Mouse (Mus musculus) hindlimb bud, embryonic 11.5 days (tissue): ENCODE data around the gene Kcnip1.

Source experiments
- DNase-seq: peaks from one replicate; pipeline ENCODE4 v3.0.0-alpha.2; 2012; ENCODE audit warnings: low read depth, low spot score; ENCODE audit errors: extremely low spot score

Gene Kcnip1

DNA sequence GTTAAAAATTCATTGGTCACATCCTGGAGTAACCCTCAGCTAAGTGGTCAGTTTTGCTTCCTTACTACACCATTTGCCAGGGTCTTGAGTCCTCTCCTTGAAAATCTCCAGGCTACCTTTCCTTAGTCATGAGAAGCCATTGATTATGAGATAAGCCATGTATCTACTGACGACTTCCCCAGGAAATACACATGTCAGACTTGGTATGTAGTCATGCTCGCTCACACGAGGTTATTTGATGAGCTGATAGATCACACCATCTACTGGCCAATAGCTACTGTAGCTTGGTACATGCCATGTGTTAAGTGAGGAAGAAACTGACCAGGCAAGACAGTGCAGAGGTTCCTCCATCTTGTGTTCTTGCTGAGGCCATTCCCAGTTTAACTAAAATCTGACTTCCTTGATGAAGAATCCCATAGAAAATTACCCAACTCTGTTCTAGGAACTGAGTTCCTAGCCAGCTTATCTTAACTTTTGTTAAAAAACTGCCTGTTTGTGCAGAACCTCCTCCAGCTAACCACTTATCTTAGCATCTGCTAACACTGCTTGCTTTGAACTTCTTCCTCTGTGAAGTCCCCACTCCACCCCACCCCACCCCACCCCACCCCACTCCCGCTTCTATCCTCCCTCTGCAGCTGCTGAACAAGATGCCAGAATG is 53.4 kb downstream of the Kcnip1 start:
- DNase-seq: no peak

DNA sequence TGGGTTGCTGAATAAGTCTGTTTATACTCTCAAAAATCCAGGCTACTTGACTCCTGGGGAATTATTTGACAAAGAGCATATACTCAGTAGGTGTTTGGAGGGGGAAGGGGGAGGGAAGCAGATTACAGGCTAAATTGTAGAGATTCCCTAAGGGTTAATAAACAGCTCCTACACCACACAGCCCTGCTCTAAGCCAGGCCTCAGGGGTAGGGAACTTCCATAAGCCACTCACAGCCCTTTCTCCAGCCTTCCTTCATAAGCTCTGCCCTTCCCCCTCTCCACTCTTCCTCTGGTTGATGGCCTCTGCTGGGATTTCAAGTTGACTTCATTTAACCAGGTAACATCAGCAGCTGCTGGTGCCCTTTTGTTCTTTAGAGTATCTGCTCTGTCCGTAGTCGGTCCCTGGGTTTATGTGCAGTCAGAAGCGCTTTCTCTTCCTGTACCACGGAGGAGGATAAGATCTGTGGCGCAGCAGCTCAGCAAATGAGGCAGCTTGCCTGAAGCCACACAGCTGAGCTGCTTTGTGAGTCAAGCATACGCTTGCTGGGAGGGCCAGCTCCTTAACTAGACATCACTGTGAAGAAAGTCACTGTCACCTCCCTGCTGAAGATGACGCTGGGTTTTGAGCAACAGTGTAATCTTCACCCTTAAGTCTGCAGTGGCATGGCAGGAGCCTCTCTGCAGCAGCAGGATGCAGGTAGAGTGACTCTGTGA is 54.2 kb downstream of the Kcnip1 start:
- DNase-seq: no peak

DNA sequence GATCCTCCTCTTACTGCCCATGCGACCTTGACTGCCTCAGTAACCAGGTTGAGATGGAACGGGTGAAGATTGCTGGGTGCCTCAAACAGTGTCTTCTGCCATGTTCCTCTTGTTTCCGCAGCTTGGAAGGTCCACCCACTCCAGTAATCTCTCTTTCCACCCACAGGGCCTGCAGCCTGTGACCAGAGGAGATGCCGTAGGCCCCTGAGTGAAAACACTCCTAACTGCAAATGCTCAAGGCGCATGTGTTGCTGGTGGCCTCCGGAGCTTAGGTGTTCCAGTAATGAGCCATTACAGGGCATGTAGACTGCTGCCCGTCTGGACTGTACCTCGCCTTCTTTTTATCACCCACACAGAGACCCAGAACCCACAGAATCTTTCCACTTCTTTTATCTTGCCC is 55.3 kb downstream of the Kcnip1 start:
- DNase-seq: no peak

DNA sequence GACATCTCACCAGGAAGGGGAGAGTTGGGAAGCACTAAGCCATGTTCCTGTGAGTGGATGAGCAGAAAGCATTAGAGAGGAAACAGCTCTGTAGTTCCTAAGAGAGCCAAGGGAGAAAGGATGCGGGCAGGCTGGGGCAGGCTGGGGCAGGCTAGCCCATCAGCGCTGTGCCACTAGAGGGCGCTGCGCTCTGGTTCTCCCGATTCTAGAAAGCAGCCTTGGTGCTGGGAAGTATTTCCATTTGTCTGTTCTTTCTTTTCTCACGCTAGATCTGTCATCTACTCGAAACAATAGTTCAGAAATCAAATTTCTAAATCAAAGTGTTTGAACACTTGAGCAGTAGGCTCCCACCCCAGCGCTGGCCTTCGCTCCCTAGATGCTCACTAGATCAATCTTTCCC is 58.7 kb downstream of the Kcnip1 start:
- no peak for DNase-seq

DNA sequence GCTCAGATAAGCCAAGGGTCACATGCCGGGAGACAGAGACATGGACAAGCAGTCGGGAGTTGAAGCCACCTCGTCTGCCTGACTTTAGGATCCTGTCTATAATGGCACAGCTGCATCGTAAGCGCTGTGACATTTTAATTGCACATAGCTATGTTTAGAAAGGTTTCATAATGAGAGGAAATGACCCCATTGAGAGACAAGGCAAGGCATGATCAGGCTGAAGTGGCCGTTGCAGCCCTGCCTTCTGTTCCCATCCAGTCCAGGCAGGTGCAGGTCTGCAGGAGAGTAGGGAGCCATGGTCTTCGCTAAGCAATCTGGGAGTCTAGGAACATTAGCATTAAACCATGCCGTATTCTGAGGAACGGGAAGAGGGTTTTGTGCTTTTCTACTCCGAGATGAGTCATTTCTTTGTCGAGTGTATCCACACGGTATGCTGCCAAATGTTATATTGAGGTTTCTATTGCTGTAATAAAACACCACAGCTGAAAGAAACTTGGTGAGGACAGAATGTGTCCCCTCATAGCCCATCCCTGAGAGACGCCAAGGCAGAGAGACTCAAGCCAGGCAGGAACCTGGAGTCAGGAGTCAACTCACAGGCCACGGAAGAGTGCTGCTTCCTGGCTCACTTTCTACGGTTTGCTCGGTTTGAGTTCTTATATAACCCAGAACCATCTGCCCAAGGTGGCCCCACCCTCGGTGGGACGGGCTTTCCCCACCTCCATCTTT is 60.4 kb downstream of the Kcnip1 start:
- no peak for DNase-seq

DNA sequence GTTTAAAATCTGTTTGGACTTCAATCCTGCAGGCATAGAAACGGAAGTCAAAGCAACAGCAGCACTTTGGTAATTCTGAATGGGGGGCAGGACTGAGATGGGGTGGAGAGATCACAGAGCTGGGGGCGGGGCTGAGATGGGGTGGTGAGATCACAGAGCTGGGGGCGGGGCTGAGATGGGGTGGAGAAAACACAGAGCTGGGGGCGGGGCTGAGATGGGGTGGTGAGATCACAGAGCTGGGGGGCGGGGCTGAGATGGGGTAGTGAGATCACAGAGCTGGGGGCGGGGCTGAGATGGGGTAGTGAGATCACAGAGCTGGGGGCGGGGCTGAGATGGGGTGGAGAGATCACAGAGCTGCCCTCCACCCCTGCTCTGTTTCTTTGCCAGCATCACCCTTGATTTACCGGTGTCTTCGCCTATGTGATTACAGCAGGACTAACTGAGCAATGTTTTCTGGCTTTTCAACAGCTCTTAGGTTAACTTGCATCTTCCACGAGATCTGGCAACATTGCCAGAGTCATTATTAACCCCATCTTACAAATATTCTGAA is 61.0 kb downstream of the Kcnip1 start:
- no peak for DNase-seq

DNA sequence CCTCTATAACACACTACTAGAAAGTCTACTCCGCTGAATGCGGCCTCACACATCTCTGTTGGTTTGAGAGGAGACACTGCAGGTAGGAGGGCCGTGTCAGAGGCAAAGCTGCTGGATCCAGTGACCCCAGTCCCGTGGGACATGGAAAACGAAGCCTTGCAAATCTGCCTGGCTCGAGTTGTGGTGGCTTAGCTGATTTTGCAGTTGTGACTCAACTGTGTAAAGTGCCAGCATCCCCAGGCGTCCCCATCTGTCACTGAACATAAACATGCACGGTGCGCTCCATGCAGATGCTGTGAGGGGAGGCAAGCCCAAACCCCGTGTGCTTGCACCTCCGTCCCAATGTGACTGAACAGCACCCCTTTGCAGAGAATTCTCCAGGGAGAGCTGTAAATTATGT is 63.5 kb downstream of the Kcnip1 start:
- DNase-seq: no peak

DNA sequence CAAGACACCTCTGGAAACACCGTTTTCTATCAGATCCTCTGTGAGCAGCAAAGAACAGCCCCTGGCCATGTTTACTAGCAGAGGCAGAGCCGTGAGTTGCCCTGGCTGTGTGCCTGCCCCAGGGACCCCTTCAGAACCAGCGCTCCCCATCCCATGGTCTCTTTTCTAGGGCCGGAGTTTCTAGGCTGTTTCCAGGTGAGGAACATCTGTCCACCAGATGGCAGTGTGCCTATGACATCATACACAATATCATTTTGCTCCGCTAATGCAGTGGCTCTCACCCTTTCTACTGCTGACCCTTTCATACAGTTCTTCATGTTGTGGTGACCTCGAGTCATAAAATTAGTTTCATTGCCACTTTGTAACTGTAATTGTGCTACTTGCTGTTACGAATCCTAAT is 64.3 kb downstream of the Kcnip1 start:
- DNase-seq: peak; percentile 47

DNA sequence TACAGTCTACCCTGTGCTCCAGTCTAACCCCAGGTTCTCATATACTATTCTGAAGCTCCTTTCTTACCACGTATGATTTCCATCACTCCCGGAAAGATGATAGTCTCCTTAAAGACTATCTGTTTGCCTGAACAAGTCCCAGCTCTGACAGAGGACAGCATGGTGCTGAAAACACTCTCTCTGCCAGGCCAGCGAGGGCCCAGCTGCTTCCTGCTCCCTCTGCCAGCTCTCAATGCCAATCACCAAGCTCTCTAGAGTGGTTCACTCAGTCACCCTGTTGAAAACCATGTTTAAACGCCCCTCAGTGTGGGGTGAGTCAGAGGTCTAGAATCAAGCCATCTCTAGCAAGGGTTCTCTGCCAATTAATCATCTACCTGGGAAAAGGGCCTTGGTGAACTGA is 65.1 kb downstream of the Kcnip1 start:
- DNase-seq: no peak

DNA sequence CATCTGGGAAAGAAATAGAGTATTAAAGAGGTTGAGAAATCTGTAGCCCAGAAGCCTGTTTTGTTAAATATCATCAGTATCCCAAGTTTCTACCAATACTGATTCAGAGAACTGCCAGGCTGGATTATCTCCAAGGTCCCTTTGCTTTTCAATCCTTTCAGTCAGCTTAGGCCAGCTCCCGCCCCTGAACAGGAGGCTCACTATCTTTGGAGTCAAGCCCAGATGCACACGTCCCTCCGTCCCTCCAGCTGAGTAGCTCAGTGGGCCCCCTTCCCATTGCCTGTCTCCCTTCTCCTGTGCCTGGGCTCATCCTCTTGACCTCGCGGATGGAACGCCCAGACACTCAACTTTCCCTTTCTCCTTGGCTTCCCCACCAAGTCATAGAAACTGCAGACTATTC is 65.6 kb downstream of the Kcnip1 start:
- no peak for DNase-seq

DNA sequence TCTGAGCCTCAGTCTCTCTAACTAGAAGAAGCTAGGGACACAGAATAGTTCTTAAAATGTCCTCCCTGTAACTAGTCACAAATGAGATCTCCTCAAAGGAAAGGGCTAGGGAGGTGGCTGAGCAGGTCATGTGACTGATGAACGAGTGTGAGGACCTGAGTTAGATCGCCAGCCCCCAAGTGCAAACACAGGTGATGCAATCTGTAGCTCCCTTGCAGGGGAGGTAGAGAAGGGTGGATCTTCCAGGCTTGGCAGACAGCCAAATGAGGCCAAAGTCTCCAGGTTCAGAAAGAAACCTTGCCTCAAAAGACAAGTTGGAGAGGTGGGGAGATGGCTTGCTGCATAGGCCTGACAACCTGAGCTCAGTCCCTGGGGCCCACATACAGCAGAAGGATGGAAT is 66.4 kb downstream of the Kcnip1 start:
- no peak for DNase-seq

DNA sequence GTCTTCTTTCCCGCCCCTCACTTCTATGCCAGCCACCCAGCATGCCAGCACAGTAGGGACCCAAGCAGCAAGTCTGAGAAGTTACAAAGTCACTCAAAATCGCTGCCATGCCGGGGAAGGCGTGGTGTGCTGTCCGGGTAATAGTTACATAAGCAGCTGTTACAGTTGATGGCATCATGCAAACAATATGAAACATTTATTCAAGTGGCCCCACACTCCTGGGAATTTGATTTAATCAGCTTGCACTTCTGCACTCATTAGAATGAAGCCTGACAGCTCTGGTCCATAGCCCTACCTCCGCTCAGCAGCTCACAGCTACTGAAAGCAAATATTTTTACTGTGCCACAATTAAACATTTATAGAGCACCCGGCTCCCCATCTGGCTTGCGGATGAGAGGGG is 67.2 kb downstream of the Kcnip1 start:
- DNase-seq: no peak

DNA sequence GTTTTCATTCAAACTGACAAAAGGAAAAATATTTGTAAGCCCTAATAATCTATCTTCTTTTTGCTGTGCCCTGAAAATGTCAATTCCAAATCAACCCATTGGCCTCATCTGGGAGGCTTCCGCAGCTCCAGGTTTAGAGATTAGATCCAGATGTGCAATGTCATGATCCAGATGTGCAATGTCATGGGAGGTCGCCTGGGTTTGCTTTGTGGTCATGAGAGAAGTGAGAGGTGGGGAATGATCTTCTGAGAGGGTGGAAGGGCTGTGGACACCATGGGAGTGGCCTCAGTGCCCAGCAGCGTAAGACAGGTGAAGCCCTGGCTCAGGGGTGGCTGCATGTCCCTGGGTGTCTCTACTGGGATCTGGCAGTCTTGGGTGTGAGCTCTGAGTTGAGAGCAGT is 69.9 kb downstream of the Kcnip1 start:
- DNase-seq: no peak

DNA sequence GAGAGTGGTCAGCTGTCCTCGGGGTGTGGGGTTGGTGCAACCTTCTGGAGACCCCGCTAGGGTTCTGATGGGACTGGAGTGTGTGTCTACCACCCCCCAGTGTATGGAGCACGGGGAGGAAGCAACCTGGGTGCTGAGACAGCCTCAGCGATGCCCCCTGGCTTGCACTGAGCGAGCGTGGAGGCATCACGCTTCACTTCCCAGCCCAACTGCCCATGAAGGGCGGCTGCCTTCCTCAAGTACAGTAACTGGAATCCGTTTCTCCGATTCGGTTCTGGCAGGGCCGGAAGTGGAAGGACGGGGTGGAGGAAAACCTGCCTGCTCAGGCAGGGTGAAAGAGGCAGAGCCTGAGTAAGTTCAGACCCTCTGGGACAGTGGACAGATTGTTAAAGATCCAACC is 71.5 kb downstream of the Kcnip1 start:
- DNase-seq: no peak

DNA sequence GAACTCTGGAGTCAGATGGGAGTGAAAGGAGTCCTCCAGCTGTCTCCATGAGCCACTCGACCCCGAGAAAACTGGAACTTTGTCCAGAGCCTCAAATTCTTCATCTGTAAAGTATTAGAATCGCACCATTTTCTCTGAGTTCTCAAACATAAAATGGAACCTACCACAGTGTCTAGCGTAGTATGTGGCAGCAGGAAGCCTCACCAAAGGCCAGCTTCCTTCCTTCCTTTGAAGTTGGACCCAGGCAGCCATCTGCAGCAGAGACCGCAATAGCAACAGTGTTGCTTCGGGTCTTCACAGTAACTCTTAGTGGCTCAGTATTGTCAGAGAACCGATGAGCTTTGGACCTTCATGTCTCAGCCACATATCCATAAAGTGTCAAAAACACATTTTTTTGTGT is 73.1 kb downstream of the Kcnip1 start:
- no peak for DNase-seq

DNA sequence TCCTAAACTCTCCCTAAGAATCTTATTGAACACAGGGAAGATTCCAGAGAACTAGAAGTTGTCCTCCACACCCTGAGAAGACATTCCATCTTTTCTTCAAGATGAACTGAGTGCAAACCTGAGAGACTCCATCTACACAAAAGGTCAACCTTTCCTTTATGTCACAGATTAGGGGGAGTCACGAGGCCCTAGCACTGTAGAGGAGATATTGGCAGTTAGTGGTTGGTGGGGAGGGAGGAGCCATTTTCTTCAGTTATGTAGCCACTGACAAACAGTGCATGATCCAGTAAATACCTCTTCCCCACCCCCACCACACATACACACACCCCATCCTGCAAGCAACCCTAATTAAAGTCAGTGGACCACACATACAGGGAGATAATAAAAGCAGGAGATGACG is 74.5 kb downstream of the Kcnip1 start:
- no peak for DNase-seq

DNA sequence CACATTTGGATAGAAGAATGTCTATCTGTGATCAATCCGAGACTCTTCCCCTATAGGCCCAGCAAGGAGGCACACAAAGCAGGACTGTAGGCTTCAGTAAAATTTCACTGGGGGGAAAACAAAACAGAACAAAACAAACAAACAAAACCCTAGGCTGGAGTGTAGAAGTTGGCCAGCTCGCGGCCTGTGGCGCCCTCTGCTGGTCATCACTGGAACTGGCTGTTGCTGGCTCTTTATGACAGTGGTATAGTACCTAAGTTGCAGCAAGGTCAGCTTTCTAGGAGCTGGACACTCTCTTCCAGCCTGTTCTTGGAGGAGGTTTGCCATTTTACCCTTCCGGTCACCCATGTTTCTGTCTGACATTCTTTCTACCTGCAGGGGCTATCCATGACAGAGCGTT is 75.4 kb downstream of the Kcnip1 start:
- DNase-seq: peak; percentile 41

DNA sequence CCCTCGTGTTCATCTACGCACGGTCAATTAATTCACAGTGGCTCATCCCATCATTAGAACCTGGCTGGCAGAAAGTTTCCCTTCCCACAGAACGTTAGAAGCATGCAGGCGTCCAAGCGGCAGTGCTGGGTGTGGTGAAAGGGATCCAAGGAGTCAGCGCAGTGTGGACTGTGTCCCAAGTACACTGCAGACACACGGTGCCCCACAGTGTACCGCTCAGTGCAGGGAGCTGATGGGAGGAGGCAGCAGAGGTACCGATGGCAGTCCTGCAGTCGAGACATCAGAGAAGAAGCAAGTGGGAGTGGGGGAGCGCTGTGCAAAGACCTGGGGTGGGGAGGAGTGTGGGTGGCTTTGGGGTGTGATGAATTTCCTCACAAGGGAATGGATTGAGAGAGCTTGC is 78.7 kb downstream of the Kcnip1 start:
- no peak for DNase-seq

DNA sequence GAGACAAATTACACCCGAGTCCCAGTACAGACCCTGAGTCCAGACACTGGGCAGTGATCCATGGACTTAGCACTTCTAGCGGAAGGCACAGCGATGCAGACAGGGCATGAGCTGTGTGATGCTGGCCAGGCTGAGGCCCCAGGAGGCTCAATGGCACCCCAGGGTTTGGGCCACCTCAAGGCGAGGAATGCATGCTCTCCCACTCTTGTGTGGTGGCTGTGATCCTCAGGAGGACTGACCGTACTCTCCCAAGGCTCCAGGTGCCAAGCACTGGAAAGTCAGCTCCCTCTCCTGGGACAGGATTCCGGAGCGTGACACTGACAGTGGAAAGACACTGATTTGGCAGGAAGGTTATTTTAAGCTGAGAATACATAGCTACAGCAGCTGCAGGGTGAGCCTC is 79.9 kb downstream of the Kcnip1 start:
- DNase-seq: no peak

DNA sequence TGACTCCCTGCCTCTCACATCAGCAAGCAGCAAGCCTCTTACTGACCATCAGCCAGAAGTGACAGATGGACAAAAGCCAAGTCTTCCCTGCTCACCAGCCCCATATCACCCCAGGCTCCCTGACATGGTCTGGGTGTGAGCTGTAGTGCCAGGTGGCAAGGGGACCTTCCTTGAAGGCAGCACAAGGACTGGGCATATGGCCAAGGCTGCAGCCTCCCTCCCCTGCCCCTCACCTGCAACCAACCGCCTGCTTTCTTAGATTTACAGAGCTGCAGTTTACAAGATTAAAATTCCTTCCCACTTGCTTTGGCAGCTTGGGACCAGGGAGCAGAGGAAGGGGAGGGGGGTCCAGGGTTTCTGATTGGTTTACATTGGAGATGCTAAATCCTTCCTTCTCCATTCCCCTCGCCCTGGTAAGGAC is 80.8 kb downstream of the Kcnip1 start:
- no peak for DNase-seq

DNA sequence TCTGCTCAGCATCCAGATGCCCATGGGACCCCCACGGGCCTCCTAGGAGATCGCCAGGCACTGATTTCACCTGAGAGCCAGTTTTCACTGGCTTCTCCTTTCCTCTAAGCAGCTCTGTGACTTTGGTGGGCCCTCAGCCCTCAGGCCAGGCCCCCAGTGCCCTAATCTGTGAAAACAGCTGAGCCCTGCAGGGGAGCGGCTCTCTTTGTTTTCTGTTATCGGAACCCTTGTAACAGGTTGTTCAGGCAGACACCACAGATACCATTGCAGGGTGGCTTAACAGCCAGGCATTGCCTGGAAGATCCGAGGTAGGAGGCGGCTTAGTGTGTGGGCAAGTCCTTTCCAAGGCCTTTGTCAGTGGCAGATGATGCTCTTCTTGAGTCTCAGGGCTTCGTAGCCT is 82.0 kb downstream of the Kcnip1 start:
- no peak for DNase-seq
